Mouse (Mus musculus) macrophage (primary cell): ENCODE measurements around the gene Zc2hc1b. TPM values are rescaled to one million over a fixed set of nuclear protein-coding genes. Genes with fewer than 3 reads are reported as not detected.

ENCODE experiments used
- H3K27ac ChIP-seq: fragments of 350-480 bp; formaldehyde crosslinking; 2 replicates; pipeline ENCODE4 v1.9.0; 2021
- H3K36me3 ChIP-seq: fragments of 350-480 bp; formaldehyde crosslinking; 2 replicates; pipeline ENCODE4 v1.9.0; 2021; ENCODE audit errors: inconsistent target
- H3K4me3 ChIP-seq: fragments of 350-480 bp; formaldehyde crosslinking; 2 replicates; pipeline ENCODE4 v1.9.0; 2021; ENCODE audit errors: inconsistent target
- H3K79me2 ChIP-seq: fragments of 350-480 bp; formaldehyde crosslinking; 2 replicates; pipeline ENCODE4 v1.9.0; 2021; ENCODE audit errors: inconsistent target
- WGBS: methylation state at CpG from one replicate; pipeline ENCODE4 v1.1.7; 2026; ENCODE audit warnings: inconsistent platforms; ENCODE audit not compliant: missing documents; 5-methylcytosine and 5-hydroxymethylcytosine counted together
- polyA plus RNA-seq: library from polyadenylated mRNA; stranded (reverse); fragments of 250-400 nt; gene quantifications from 3 replicates; pipeline ENCODE4 v1.2.4, GENCODE M21; 2018; ENCODE audit warnings: inconsistent platforms
- total RNA-seq, 78 experiments: library from RNA; depleted of rRNA; stranded (reverse); fragments of 250-400 nt; gene quantifications; 1 replicate in 9 of 78; 2 replicates in 24 of 78; 3 replicates in 43 of 78; 4 replicates in 2 of 78; pipeline ENCODE4 v1.2.4; 2018; ENCODE audit warnings: inconsistent platforms in 56 of 78

Gene Zc2hc1b
- not detected for total RNA-seq (2018; cell fraction: chromatin; rRNA removed)
- total RNA-seq (2018; cell fraction: cytosol; rRNA removed) = not detected
- not detected for total RNA-seq (2018; cell fraction: nucleus; rRNA removed)
- polyA plus RNA-seq = not detected in 3 replicates

DNA sequence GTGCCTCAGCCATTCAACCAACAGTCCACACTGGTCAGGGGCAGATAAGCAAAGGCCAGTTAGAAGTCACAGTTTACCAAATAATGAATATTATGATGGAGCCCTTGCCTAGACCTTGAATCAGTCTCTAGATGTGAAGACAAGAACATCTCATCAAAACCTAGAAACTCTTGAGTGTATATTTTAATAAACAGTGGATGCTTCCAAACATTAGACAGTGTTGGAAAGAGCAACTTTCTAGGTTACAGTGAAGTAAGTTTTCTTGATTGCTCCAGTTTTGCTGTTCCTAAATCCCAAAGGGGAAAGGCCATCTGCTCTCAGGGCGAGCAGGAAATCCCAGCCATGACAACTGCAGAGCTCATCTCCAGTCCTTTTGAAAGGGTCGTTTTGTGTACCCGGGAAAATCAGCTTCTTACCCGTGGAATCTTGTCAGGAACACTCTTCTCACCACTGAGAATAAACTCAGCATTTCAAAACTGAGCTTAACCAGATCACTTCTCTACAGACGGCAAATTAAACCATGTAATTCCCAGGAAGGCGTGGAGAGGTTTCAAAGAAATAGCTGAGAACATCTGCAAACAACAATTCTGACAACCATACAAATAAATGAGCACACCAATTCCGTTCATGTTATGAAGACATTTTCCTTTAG, at the start of gene Zc2hc1b:
Zc2hc1b (minus strand) TSS at position 51 of the 652 bp plus-strand sequence.
- Histone ChIP-seq H3K4me3 (no peak within 1 kb of the TSS), H3K36me3 (peaks cover 47% of the 10 kb centered on the region), H3K79me2 (no peaks in the 10 kb centered on the region), H3K27ac (no peak within 1 kb of the TSS)
- WGBS = 90% methylated on average over 7 of the region's 7 CpGs

DNA sequence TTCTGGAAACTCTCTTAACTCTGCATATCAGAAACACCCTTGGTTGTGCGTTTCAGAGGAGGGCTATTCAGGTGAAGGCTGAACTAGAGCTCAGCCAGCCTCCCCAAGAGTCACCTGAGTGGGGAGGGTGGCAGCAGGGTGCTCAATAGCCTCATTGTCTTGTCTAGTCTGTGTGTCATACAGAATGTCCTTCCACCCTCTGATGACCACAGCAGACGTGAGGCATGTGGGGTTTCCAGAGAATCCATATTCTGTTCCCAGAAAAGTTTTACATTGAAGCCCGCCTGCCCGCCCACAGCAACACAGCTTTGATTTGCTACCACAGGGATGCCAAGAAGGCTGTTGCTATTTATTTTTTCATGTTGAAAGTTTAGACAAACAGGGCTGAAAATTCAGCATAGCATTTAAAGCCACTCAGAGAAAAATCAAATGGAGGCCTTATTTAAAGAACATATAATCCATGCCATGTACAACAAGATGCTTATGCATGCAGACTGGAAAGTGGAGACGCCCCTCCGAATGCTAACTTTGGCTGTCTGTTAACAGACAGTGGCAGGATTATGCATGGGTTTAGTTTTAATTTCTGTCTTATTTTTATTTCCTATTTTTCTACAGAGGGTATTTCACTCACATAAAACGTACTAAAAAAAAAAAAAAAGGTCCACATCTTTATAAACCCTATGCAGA, 47.7 kb upstream of the Zc2hc1b start:
- no peak overlapping the region for H3K4me3 ChIP-seq
- H3K79me2 ChIP-seq = no peaks in the 10 kb centered on the region
- WGBS = 91% methylated on average over 7 of the region's 7 CpGs
- no peak overlapping the region for H3K27ac ChIP-seq
- 0 out of 2 replicates have a peak, but pooled peaks cover 5% of the 10 kb centered on the region for H3K36me3 ChIP-seq

DNA sequence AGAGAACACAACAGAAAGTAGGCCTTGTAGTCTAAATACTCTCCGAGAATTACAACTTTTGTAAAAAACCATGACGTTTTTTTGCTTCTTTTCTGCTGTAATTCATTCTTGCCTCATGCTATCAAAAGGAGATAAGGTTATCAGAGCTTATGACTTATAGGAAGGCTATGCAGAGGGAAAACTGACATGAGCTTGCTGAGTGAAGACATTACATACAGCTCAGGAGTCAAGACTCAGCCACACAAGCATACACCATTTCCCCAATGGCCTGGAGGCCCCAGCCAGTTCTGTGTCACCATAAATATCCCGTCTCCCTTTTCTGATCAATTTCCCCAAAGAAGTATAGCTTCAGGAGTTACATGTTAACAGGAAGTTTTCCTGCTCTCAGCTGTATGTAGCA, 44.3 kb upstream of the Zc2hc1b start:
- 0 out of 2 replicates have a peak, but pooled peaks cover 5% of the 10 kb centered on the region for H3K36me3 ChIP-seq
- WGBS = 96% methylated on average over 3 of the region's 3 CpGs

DNA sequence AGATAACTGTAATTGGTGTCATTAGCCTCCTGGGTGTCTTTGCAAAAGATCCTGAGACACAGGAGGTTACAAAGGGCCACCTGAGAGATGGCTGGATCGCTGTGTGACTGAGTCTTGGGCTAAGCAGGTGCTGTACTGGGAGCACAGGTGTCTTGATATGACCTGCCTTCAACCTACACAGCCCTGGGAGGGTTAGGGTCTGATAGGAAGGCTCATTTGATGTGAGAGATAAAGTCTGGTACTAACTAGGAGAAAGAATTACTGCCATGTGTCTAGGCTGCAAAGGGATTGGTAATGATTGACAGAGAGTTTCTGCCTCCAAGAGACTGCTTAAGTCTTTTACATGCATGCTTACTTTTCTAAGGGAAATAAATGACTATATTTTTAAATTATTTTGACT, 42.2 kb upstream of the Zc2hc1b start:
- Histone ChIP-seq H3K27ac (no peak overlapping the region), H3K36me3 (0 out of 2 replicates have a peak, but pooled peaks cover 5% of the 10 kb centered on the region), H3K4me3 (no peak overlapping the region), H3K79me2 (no peaks in the 10 kb centered on the region)
- 100% methylated on average over 1 of the region's 1 CpGs for WGBS

More for the DNA sequence above, 44.3 kb upstream of the Zc2hc1b start:
- Histone ChIP-seq H3K79me2 (no peaks in the 10 kb centered on the region), H3K4me3 (no peak overlapping the region), H3K27ac (no peak overlapping the region)

DNA sequence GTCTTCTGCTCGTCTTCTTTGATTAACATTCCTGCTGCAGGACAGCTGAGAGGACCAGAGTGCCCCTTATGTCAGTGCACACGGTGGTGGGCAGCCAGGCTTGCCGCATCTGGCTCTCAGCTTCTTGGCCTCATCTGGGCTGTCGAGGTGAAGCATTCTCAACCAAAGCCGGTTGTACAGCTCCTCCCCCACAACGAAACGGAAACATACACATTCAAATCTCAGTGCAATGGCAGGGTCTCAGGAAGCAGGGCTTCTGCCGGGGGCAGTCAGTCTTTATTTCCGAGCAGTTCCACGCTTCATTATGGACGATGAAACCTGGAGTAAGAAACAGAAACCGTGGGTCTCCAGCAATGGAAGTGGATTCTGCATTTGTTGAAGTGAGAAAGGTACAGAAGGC, 36.1 kb upstream of the Zc2hc1b start:
- H3K27ac ChIP-seq = no peak overlapping the region
- WGBS = 95% methylated on average over 12 of the region's 12 CpGs
- no peak overlapping the region for H3K4me3 ChIP-seq
- H3K36me3 ChIP-seq = 0 out of 2 replicates have a peak, but pooled peaks cover 6% of the 10 kb centered on the region
- no peaks in the 10 kb centered on the region for H3K79me2 ChIP-seq

DNA sequence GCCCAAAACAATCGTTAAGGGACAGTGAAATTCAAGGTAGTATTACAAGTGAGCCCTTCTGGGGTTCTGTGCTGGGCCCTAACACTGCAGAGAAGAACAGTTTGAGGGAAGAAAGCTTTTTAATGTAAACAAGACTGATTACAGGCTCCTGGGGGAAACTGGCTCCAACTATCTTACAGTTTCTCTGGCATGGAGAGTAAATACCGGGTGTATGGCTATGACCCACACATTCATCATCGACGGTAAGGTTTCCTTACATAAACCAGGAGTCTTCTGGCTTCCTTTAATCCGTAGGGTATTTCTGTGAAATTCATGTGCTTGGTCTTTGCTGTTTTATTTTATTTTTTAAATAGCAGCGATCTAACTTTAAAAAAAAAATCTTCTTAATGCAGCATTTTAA, 35.0 kb upstream of the Zc2hc1b start:
- no peak overlapping the region for H3K27ac ChIP-seq
- H3K4me3 ChIP-seq = no peak overlapping the region
- H3K36me3 ChIP-seq = 0 out of 2 replicates have a peak, but pooled peaks cover 6% of the 10 kb centered on the region
- WGBS = 90% methylated on average over 5 of the region's 6 CpGs
- H3K79me2 ChIP-seq = no peaks in the 10 kb centered on the region

DNA sequence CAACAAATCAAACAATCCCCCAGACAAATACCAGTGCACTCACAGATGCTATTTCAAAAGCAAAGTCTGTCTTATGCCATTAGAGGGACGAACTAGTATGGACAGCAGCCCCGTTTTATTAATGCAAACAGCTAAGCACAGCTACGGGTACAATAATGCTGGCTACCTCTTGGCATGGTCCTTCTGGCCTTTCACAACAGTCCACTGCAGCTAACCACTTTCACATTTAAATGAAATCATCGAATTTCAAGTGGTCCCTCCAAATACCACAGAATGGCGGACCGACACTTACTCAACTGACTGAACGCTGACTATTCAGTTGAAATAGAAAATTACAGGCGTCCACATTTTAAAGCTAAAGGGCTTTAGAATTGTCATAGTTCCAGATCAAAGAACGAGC, 34.5 kb upstream of the Zc2hc1b start:
- Histone ChIP-seq H3K36me3 (0 out of 2 replicates have a peak, but pooled peaks cover 6% of the 10 kb centered on the region), H3K27ac (no peak overlapping the region), H3K79me2 (no peaks in the 10 kb centered on the region), H3K4me3 (no peak overlapping the region)
- 94% methylated on average over 9 of the region's 9 CpGs for WGBS

DNA sequence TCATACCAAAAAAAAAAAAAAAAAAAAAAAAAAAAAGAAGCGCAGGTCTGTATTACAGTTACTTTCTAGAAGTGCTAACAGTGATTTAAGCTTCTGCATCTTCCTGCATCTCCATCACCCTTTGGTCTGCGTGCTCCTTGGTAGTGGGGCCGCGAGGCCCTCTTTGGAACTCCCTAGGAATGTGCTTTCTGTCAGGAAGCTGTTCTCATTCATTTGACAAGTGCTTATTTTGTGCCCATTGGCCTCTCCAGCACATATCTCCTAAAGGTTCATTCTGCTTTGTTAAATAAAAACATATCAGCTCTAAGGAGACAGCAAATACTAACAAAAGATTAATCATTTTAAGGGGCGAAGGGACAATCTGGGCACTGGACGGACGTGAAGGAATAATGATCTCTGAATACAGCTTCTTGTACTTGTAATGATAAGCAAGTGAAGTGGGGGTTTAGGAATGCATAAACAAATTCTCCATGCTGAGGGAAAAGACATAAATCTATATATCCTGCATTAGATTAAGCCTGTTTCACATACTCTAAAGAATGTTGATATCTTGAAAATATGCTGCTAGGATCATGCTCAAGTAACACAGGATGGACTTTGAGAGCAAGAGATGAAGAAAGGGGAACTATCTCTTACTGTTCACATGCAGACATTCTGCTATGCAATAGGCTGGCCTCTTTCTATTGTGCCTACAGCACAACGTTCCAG, 32.3 kb upstream of the Zc2hc1b start:
- 0 out of 2 replicates have a peak, but pooled peaks cover 6% of the 10 kb centered on the region for H3K36me3 ChIP-seq
- no peak overlapping the region for H3K4me3 ChIP-seq
- WGBS = 90% methylated on average over 6 of the region's 8 CpGs
- H3K27ac ChIP-seq = no peak overlapping the region
- no peaks in the 10 kb centered on the region for H3K79me2 ChIP-seq

DNA sequence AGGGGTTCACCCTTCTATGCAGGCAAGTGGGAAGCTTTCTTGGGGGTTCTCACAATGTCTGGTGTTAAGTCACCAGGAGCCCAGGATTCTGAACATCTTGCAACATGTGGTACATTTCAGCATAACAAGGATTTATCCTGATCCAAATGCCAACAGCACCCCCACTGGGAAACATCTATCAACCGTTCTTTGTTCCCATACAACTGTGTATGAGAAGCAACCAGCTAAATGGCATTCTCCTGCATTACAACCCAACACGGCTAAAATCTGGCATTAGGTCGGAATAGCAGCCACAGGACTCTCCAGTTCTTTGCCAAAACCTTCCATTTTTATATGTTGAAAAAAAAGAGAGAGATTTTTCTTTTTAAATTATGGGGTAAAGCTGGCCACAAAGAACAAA, 31.7 kb upstream of the Zc2hc1b start:
- Histone ChIP-seq H3K79me2 (no peaks in the 10 kb centered on the region), H3K4me3 (no peak overlapping the region), H3K36me3 (0 out of 2 replicates have a peak, but pooled peaks cover 6% of the 10 kb centered on the region), H3K27ac (no peak overlapping the region)
- whole genome bisulfite sequencing = 80% methylated on average over 3 of the region's 3 CpGs

DNA sequence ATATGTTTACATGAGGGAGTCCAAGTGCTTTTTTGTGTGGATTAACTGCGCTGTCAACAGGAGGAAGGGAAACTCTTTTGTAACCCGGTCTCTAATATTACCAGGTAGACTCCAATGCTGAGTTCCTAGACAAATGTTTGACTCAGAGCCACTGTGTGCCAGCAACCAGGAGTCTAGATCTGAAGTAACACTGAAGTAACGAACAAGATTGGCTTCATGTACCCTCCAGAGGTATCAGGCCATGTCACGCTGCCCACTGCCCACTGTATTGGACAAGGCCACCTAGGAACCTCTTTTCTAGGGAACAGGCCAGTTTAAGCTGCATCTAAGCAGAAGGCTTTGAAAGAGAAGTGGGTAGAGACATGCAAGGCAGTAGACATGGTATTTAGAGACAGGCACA, 31.2 kb upstream of the Zc2hc1b start:
- Histone ChIP-seq H3K4me3 (no peak overlapping the region), H3K36me3 (0 out of 2 replicates have a peak, but pooled peaks cover 6% of the 10 kb centered on the region), H3K27ac (no peak overlapping the region), H3K79me2 (no peaks in the 10 kb centered on the region)
- WGBS = 96% methylated on average over 4 of the region's 4 CpGs

DNA sequence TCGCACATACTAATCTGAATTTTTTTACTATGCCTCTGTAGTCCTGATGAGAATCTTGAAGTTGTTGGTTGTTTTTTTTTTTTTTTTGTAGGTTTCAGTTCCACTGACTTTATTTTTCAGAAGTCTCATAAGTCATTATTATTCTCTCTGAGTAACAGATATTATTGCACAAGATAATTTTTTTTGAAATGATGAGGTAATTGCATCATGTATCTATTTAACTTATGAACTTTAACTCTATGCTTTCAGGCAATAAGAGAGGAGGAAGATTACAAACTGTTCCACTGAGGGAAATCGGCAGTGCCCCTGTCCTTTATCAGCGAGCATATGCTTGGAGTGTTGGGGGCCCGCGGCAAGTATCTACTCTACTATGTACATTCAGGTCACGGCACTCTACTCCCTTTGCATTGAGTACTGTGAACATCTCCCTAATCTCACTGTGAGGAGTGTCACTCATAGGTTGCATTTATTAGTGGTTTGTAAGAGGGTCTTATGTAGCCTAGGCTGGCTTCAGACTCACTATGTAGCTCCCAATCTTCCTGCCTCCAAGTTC, 24.0 kb upstream of the Zc2hc1b start:
- no peak overlapping the region for H3K4me3 ChIP-seq
- 94% methylated on average over 6 of the region's 6 CpGs for WGBS
- no peaks in the 10 kb centered on the region for H3K79me2 ChIP-seq
- H3K27ac ChIP-seq = no peak overlapping the region
- no peaks in the 10 kb centered on the region for H3K36me3 ChIP-seq

DNA sequence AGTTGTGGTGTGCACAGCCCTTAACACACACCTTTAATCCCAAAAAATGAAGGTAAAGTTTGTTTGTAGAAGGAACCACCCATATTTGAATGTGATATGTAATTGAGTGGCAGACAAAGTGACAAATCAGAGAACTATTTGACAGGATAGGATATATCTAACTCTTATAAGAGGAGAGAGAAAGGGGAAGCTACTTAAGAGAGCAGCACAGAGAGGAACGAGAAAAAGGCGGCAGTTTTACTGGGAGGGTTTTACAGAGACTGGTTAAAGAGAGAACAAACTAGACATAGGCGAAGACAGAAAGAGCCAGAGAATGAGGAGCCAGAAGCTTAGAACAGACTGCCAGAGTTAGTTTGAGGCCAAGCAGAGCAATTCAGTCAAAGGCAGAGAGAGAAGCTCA, 23.0 kb upstream of the Zc2hc1b start:
- Histone ChIP-seq H3K27ac (no peak overlapping the region), H3K4me3 (no peak overlapping the region), H3K36me3 (no peaks in the 10 kb centered on the region), H3K79me2 (no peaks in the 10 kb centered on the region)
- WGBS = 40% methylated on average over 3 of the region's 3 CpGs

DNA sequence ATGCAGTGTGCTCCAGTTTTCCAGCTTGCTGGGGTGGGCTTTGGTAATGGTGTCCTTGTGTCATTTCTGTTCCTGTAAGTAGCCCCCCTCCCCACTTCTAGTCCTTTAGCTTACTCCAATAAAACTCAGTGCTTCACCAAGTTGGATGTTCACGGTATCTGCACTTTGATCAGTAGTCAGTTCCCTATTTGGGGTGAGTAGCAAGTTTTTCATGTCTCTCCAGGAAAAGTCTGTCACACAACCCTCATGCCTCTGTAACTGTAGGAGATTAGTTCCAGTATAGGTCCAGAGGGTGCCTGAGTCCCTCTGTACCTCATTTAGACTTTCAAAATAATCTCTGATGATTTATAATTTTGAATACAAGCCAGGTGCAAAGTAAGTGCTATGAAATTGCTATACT, 21.4 kb upstream of the Zc2hc1b start:
- H3K79me2 ChIP-seq = no peaks in the 10 kb centered on the region
- no peak overlapping the region for H3K27ac ChIP-seq
- 21% methylated on average over 1 of the region's 1 CpGs for WGBS
- no peaks in the 10 kb centered on the region for H3K36me3 ChIP-seq
- H3K4me3 ChIP-seq = no peak overlapping the region

DNA sequence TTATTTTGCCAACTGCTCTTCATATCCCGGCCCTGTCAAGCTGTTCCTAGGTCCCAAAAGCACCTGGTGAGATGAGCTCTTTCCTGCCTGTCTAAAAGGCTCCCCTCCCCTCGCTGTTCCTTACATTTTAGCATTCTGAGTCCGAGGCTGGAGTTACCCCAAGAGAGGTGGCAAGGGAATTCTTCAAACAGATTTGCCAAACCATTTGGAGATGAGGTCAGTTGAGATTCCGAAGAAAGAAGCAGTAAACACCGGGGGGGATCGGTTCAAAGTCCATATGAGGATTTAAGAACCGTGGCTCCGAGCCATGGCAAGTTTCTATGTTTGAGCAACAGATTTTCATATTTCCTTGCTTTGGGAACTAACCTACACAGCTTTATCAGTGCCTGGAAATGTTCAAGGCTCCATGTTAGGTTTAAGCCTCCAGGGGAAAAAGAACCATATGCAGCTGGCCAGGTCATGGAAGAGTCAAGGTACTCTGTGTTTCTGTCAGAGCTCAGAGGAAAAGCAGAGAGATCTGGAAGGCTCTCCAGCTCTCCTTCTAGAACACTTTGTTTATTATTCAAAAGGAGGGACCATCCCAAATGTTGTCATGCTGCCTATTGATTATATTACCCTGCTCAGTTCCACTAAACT, 19.2 kb upstream of the Zc2hc1b start:
- no peaks in the 10 kb centered on the region for H3K36me3 ChIP-seq
- H3K4me3 ChIP-seq = no peak overlapping the region
- 91% methylated on average over 8 of the region's 8 CpGs for WGBS
- H3K79me2 ChIP-seq = peaks cover 5% of the 10 kb centered on the region; the same call in 1 of the 2 replicates
- no peak overlapping the region for H3K27ac ChIP-seq
